Mouse (Mus musculus) G1E (cell line): ENCODE data around the gene Rapgef5.

ENCODE experiments used
- CTCF ChIP-seq: IDR thresholded peaks from 2 replicates; pipeline ENCODE4 v1.5.1; 2012; ENCODE audit warnings: low read depth, low read length, inconsistent platforms, mixed read lengths
- POLR2AphosphoS5 ChIP-seq: IDR thresholded peaks from 2 replicates; pipeline ENCODE4 v1.6.1; 2012; ENCODE audit warnings: low read depth, low read length, inconsistent platforms; ENCODE audit not compliant: insufficient replicate concordance
- TAL1 ChIP-seq: conservative IDR thresholded peaks from 2 replicates; pipeline ENCODE4 v1.6.1; 2012; ENCODE audit warnings: low read depth, low read length, inconsistent platforms, mixed read lengths

- TF ChIP-seq TAL1 = no peak
- no peak for TF ChIP-seq POLR2AphosphoS5
- no peak for TF ChIP-seq CTCF
Observed at GRCm38 (mm10) chr12:117669610-117670400, 153.5 kb downstream of the Rapgef5 start.
